Mouse (Mus musculus) thymus, adult 2 months (tissue): ENCODE results near the gene Swap70. TPM values are rescaled to one million over a fixed set of nuclear protein-coding genes. Genes with fewer than 3 reads are reported as not detected.

ENCODE experiments used
- DNase-seq: peaks from one replicate; pipeline ENCODE4 v3.0.0; 2021
- H3K27ac ChIP-seq: fragments of 200-500 bp; 2 replicates; pipeline ENCODE4 v1.5.1; 2012; ENCODE audit warnings: low read length, control low read depth; ENCODE audit not compliant: control insufficient read depth, insufficient read depth
- H3K27me3 ChIP-seq: fragments of 200-500 bp; 2 replicates; pipeline ENCODE4 v1.6.1; 2012; ENCODE audit warnings: mild to moderate bottlenecking, low read length, moderate library complexity, mixed read lengths; ENCODE audit not compliant: control insufficient read depth, insufficient read depth
- H3K36me3 ChIP-seq: fragments of 200-500 bp; 2 replicates; pipeline ENCODE4 v1.6.1; 2012; ENCODE audit warnings: mild to moderate bottlenecking, low read length, moderate library complexity; ENCODE audit not compliant: control insufficient read depth, insufficient read depth
- H3K4me1 ChIP-seq: fragments of 200-500 bp; replicated peaks from 2 replicates; pipeline ENCODE4 v1.6.1; 2012; ENCODE audit warnings: low read length; ENCODE audit not compliant: control insufficient read depth, insufficient read depth
- H3K4me3 ChIP-seq: fragments of 200-500 bp; 2 replicates; pipeline ENCODE4 v1.5.1; 2012; ENCODE audit warnings: mild to moderate bottlenecking, low read length, control low read depth, moderate library complexity; ENCODE audit not compliant: control insufficient read depth, insufficient read depth
- CTCF ChIP-seq: fragments of 200-500 bp; IDR thresholded peaks from 2 replicates; pipeline ENCODE4 v1.5.1; 2012; ENCODE audit warnings: mild to moderate bottlenecking, control low read depth, low read length, moderate library complexity, borderline replicate concordance; ENCODE audit not compliant: control insufficient read depth, poor library complexity, insufficient read depth; ENCODE audit errors: extremely low read depth
- POLR2A ChIP-seq: fragments of 200-500 bp; IDR thresholded peaks from 2 replicates; pipeline ENCODE4 v1.6.1; 2012; ENCODE audit warnings: mild to moderate bottlenecking, low read length, control low read depth, moderate library complexity; ENCODE audit not compliant: control insufficient read depth, poor library complexity, insufficient read depth; ENCODE audit errors: extremely low read depth
- WGBS: fragments of 180-500 bp; shearing (Covaris S2); methylation state at CpG from one replicate; pipeline ENCODE4 v1.1.7; 2018; 5-methylcytosine and 5-hydroxymethylcytosine counted together
- polyA plus RNA-seq: library from polyadenylated mRNA; depleted of rRNA; stranded (reverse); fragments of >200 nt; gene quantifications from 2 replicates; pipeline ENCODE4 v1.2.3, GENCODE M21; 2012

Gene Swap70
- polyA plus RNA-seq, 1 experiment = 18.3 TPM

- 75% methylated on average over 4 of the region's 4 CpGs for WGBS
- Histone ChIP-seq H3K4me3 (no peak overlapping the region), H3K36me3 (no peaks in the 10 kb centered on the region), H3K27me3 (no peaks in the 10 kb centered on the region), H3K4me1 (peaks cover 5% of the 10 kb centered on the region), H3K27ac (no peak overlapping the region)
- TF ChIP-seq POLR2A = no peak
- no peak for TF ChIP-seq CTCF
- DNase-seq = no peak
These were observed 14.6 kb downstream of the Swap70 start for GRCm38 (mm10) chr7:110236085-110236484.

- no peak overlapping the region for H3K4me3 ChIP-seq
- DNase-seq = no peak
- WGBS = 5% methylated on average over 3 of the region's 3 CpGs
These were observed 15.9 kb downstream of the Swap70 start for GRCm38 (mm10) chr7:110237451-110237836.

GRCm38 (mm10) chr7:110237837-110238451 is 16.4 kb downstream of the Swap70 start:
- DNase-seq = no peak
- no peaks in the 10 kb centered on the region for H3K27me3 ChIP-seq
- 61% methylated on average over 2 of the region's 2 CpGs for WGBS
- H3K4me3 ChIP-seq = no peak overlapping the region
- no peaks in the 10 kb centered on the region for H3K36me3 ChIP-seq
- peaks cover 5% of the 10 kb centered on the region for H3K4me1 ChIP-seq
- H3K27ac ChIP-seq = no peak overlapping the region
- TF ChIP-seq POLR2A (no peak), CTCF (no peak)

More at GRCm38 (mm10) chr7:110237451-110237836, 15.9 kb downstream of the Swap70 start:
- no peak for TF ChIP-seq CTCF
- TF ChIP-seq POLR2A = no peak
- Histone ChIP-seq H3K27ac (no peak overlapping the region), H3K4me1 (peaks cover 5% of the 10 kb centered on the region), H3K36me3 (no peaks in the 10 kb centered on the region), H3K27me3 (no peaks in the 10 kb centered on the region)

GRCm38 (mm10) chr7:110239590-110239989 is 18.1 kb downstream of the Swap70 start:
- TF ChIP-seq POLR2A (no peak), CTCF (no peak)
- Histone ChIP-seq H3K27ac (no peak overlapping the region), H3K4me3 (no peak overlapping the region), H3K4me1 (peaks cover 5% of the 10 kb centered on the region), H3K27me3 (no peaks in the 10 kb centered on the region), H3K36me3 (no peaks in the 10 kb centered on the region; the same call in 1 of the 2 replicates)
- 86% methylated on average over 4 of the region's 4 CpGs for WGBS
- no peak for DNase-seq

GRCm38 (mm10) chr7:110241472-110242289 is 20.2 kb downstream of the Swap70 start:
- no peak overlapping the region for H3K4me3 ChIP-seq
- no peaks in the 10 kb centered on the region; the same call in 1 of the 2 replicates for H3K36me3 ChIP-seq
- H3K4me1 ChIP-seq = peaks cover 5% of the 10 kb centered on the region
- TF ChIP-seq CTCF (no peak), POLR2A (no peak)
- no peak overlapping the region for H3K27ac ChIP-seq
- 60% methylated on average over 9 of the region's 9 CpGs for WGBS
- DNase-seq = no peak
- H3K27me3 ChIP-seq = no peaks in the 10 kb centered on the region

- TF ChIP-seq CTCF = no peak
- TF ChIP-seq POLR2A = no peak
- Histone ChIP-seq H3K27ac (no peak overlapping the region), H3K27me3 (no peaks in the 10 kb centered on the region), H3K4me3 (no peak overlapping the region), H3K4me1 (peaks cover 5% of the 10 kb centered on the region), H3K36me3 (no peaks in the 10 kb centered on the region; the same call in 1 of the 2 replicates)
- no peak for DNase-seq
- WGBS = 95% methylated on average over 5 of the region's 5 CpGs
These were observed 20.7 kb downstream of the Swap70 start for GRCm38 (mm10) chr7:110242290-110242581.

- Histone ChIP-seq H3K27ac (no peak overlapping the region), H3K36me3 (no peaks in the 10 kb centered on the region; the same call in 1 of the 2 replicates), H3K4me1 (no peaks in the 10 kb centered on the region), H3K27me3 (no peaks in the 10 kb centered on the region), H3K4me3 (no peak overlapping the region)
- no peak for DNase-seq
- 97% methylated on average over 9 of the region's 9 CpGs for WGBS
- TF ChIP-seq CTCF = no peak
- no peak for TF ChIP-seq POLR2A
These were observed 23.6 kb downstream of the Swap70 start for GRCm38 (mm10) chr7:110245128-110245527.
